Mouse (Mus musculus) liver, embryonic 18 days (tissue): ENCODE measurements around the gene Slc2a8. TPM values are rescaled to one million over a fixed set of nuclear protein-coding genes. Genes with fewer than 3 reads are reported as not detected.

Experiments used
- polyA plus RNA-seq: library from polyadenylated mRNA; depleted of rRNA; stranded (reverse); fragments of >200 nt; gene quantifications from 2 replicates; pipeline ENCODE4 v1.2.3, GENCODE M21; 2012; rRNA removed

Slc2a8 gene
- 5.9 and 6.0 TPM in 2 replicates for polyA plus RNA-seq

DNA sequence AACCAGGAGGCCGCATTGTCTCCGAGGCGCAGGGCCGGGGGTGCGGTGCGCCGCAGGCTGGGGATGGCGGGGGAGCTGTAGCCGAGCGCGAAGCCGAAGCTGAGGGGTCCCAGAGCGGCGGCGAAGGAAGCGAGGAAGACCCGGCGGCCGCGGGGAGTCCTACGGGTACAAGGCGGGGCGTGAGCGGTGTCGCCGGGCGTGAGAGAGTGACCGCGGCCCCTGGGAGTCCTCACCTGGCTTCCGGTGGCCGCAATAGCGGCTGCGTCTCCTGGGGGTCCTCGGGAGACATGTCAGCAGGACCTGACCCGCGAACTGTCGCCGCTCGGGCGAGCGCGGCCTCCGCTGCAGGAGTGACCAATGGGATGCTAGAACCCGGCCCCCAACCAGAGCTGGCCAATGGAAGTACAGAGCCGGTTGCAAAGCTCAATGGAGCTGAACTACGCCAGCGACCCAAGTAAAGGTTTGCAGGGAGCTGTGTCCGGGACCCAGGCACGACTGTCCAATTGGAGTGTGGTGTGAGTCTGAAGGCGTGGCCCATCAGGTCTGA lies at the start of gene Slc2a8:
Gene Slc2a8, minus strand, starts transcription at position 359 of the 547 bp plus-strand sequence.

DNA sequence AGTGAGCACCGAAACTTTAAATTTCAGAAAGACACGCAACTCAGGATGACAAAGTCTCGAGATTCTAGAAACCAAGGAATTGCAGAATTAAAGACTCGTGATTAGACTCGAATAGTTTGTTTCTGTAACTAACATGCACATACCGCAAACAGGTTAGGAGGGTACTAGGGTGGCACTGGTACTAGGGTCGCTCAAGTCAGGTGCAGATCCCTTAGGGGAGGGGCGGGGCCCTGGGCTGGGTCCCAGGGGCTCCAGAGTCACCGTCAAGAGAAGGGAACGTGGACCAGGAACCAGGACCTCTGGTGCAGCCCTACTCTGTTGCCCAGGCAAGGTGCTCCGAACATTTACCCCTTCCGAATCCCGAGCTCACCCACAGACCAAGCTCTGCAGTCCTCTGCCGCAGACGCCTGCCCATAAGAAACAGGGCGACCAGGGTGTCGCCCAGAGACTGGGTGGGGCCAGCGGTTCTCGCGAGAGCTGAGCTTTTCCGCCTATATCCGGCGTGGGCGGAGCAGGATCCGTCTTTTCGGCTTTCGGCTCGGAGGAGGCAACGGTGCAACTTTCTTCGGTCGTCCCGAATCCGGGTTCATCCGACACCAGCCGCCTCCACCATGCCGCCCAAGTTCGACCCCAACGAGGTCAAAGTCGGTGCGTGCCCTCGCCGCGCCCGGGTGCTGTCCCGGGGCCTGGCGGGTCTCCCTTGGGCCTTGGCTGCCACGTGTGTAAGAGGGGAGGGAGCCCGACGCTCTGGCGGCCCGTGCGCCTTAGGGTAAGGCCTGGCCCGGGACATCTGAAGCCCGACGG lies 20.5 kb downstream of the Slc2a8 start, which contains the start of the genes Rpl12 and Lrsam1:
Gene Rpl12, plus strand, starts transcription at position 368 of the 804 bp plus-strand sequence.
Gene Lrsam1, minus strand, starts transcription at position 423 of the 804 bp plus-strand sequence.

Other genes starting within 250 kb of the Slc2a8 start
- 0.06 TPM in 1 of 2 replicates, not detected in the other for gene 6330409D20Rik, start 241.1 kb downstream of the Slc2a8 start, polyA plus RNA-seq
- gene Tor2a, start 224.8 kb downstream of the Slc2a8 start, polyA plus RNA-seq = 26.5 and 28.5 TPM in 2 replicates
- 0.10 and 0.14 TPM in 2 replicates for gene Ttc16, start 206.4 kb downstream of the Slc2a8 start, polyA plus RNA-seq
- gene Ptrh1, start 206.3 kb downstream of the Slc2a8 start, polyA plus RNA-seq = 1.2 and 1.4 TPM in 2 replicates
- gene Cfap157, start 197.7 kb downstream of the Slc2a8 start, polyA plus RNA-seq = not detected in 2 replicates
- gene Stxbp1, start 134.8 kb downstream of the Slc2a8 start, polyA plus RNA-seq = 1.8 and 1.9 TPM in 2 replicates
- gene Fam129b, start 106.0 kb downstream of the Slc2a8 start, polyA plus RNA-seq = 16.2 and 16.6 TPM in 2 replicates
- gene Rpl12, start 20.5 kb downstream of the Slc2a8 start, polyA plus RNA-seq = 636 and 711 TPM in 2 replicates
- gene Lrsam1, start 20.5 kb downstream of the Slc2a8 start, polyA plus RNA-seq = 2.3 and 3.1 TPM in 2 replicates
- gene Garnl3, start 149.6 kb upstream of the Slc2a8 start, polyA plus RNA-seq = 0.44 and 0.50 TPM in 2 replicates
- gene Angptl2, start 234.0 kb upstream of the Slc2a8 start, polyA plus RNA-seq = 4.5 and 5.3 TPM in 2 replicates